Mouse (Mus musculus): ENCODE data around the gene Per1. TPM values are rescaled to one million over a fixed set of nuclear protein-coding genes. Genes with fewer than 3 reads are reported as not detected.

The Per1 gene
- polyA plus RNA-seq, 1 experiment from 2014 or later, result 7.3 TPM

GRCm38 (mm10) chr11:69099177-69099914 lies 4.3 kb downstream of the Per1 start:
- Histone ChIP-seq H3K27me3 (ENCODE audit: control insufficient read depth, insufficient read depth, low read length) (0 out of 2 replicates have a peak, but pooled peaks cover 2% of the 10 kb centered on the region), H3K9ac (ENCODE audit: low read length) (peak overlapping the region; percentile 69), H3K4me2 (peak overlapping the region; percentile 95), H3K27ac (ENCODE audit: low read depth, low read length) (0 out of 2 replicates have a peak overlapping the region, but pooled peaks have one; percentile 11), H3K4me1 (ENCODE audit: control insufficient read depth, insufficient read depth, low read length) (peaks cover 48% of the 10 kb centered on the region), H3K36me3 (ENCODE audit: control insufficient read depth, insufficient read depth, low read length) (peaks cover 3% of the 10 kb centered on the region; the same call in 1 of the 2 replicates), H3K9me3 (ENCODE audit: control insufficient read depth, low read length) (no peaks in the 10 kb centered on the region), H3K4me3 (ENCODE audit: low read depth, low read length) (peak overlapping the region; percentile 50)
- ATAC-seq (ENCODE audit: low FRiP score) (no peak), DNase-seq (ENCODE audit: low spot score, missing footprints) (no peak)
- under 1% methylated on average over 22 of the region's 22 CpGs for WGBS

GRCm38 (mm10) chr11:69099915-69100345 lies 4.9 kb downstream of the Per1 start:
- peaks cover 5% of the 10 kb centered on the region; the same call in 1 of the 2 replicates for H3K36me3 ChIP-seq (ENCODE audit: control insufficient read depth, insufficient read depth, low read length)
- 0 out of 2 replicates have a peak, but pooled peaks cover 2% of the 10 kb centered on the region for H3K27me3 ChIP-seq (ENCODE audit: control insufficient read depth, insufficient read depth, low read length)
- no peaks in the 10 kb centered on the region for H3K9me3 ChIP-seq (ENCODE audit: control insufficient read depth, low read length)
- peak; percentile 95 for DNase-seq (ENCODE audit: low spot score, missing footprints)
- H3K4me1 ChIP-seq (ENCODE audit: control insufficient read depth, insufficient read depth, low read length), result peaks cover 48% of the 10 kb centered on the region
- peak overlapping the region; percentile 69 for H3K9ac ChIP-seq (ENCODE audit: low read length)
- no peak overlapping the region for H3K27ac ChIP-seq (ENCODE audit: low read depth, low read length)
- H3K4me3 ChIP-seq (ENCODE audit: low read depth, low read length), result peak overlapping the region; percentile 50
- peak; percentile 33; the same call in 1 of the 2 replicates for ATAC-seq (ENCODE audit: low FRiP score)
- WGBS, result 1% methylated on average over 23 of the region's 23 CpGs
- H3K4me2 ChIP-seq, result peak overlapping the region; percentile 95

DNA sequence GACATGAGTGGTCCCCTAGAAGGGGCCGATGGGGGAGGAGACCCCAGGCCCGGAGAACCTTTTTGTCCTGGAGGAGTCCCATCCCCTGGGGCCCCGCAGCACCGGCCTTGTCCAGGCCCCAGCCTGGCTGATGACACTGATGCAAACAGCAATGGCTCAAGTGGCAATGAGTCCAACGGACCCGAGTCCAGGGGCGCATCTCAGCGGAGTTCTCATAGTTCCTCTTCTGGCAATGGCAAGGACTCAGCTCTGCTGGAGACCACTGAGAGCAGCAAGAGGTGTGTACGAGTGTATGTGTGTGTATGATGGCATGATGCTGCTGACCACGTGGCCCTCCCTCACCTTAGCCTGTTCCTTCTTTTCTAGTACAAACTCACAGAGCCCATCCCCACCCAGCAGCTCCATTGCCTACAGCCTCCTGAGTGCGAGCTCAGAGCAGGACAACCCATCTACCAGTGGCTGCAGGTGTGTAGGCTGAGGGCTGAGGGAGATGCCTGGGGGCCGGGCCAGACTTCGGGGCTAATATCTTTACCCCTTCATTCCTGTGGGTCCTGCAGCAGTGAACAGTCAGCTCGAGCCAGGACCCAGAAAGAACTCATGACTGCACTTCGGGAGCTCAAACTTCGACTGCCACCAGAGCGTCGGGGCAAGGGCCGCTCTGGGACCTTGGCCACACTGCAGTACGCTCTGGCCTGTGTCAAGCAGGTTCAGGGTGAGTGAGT lies 5.8 kb downstream of the Per1 start:
- Histone ChIP-seq H3K27me3 (ENCODE audit: control insufficient read depth, insufficient read depth, low read length) (0 out of 2 replicates have a peak, but pooled peaks cover 2% of the 10 kb centered on the region), H3K27ac (ENCODE audit: low read depth, low read length) (no peak overlapping the region), H3K4me2 (peak overlapping the region; percentile 95), H3K9me3 (ENCODE audit: control insufficient read depth, low read length) (no peaks in the 10 kb centered on the region), H3K4me3 (ENCODE audit: low read depth, low read length) (peak overlapping the region; percentile 50; the same call in 1 of the 2 replicates), H3K36me3 (ENCODE audit: control insufficient read depth, insufficient read depth, low read length) (peaks cover 7% of the 10 kb centered on the region), H3K9ac (ENCODE audit: low read length) (no peak overlapping the region), H3K4me1 (ENCODE audit: control insufficient read depth, insufficient read depth, low read length) (peaks cover 43% of the 10 kb centered on the region)
- no peak for DNase-seq (ENCODE audit: low spot score, missing footprints)
- no peak for ATAC-seq (ENCODE audit: low FRiP score)
- WGBS, result 93% methylated on average over 20 of the region's 20 CpGs

DNA sequence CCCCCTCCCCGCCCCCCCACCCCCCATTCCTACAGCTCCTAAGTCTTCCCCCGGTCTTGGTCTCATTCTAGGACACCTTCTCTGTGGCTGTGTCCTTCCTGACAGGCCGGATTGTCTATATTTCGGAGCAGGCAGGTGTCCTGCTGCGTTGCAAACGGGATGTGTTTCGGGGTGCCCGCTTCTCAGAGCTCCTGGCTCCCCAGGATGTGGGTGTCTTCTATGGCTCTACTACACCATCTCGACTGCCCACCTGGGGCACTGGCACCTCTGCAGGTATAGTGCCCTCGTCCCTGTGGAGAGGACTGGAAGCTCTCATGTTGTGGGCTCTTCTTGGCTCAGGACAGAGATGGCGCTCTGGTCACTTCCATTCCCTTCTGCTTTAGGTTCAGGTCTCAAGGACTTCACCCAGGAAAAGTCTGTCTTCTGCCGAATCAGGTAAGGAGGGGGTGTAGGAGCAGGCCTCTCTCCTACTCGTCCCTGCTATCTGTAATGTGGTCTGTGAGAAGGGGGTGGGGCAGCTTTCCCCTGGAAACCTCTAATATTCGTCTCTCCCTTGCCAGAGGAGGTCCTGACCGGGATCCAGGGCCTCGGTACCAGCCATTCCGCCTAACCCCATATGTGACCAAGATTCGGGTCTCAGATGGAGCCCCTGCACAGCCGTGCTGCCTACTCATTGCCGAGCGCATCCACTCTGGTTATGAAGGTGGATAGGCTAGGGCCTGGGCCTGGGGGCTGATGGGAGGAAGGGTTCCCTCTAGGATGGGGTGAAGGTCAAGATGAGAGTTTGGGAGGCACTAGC lies 6.8 kb downstream of the Per1 start:
- peaks cover 34% of the 10 kb centered on the region for H3K4me1 ChIP-seq (ENCODE audit: control insufficient read depth, insufficient read depth, low read length)
- 90% methylated on average over 21 of the region's 21 CpGs for WGBS
- peaks cover 9% of the 10 kb centered on the region for H3K36me3 ChIP-seq (ENCODE audit: control insufficient read depth, insufficient read depth, low read length)
- H3K4me3 ChIP-seq (ENCODE audit: low read depth, low read length), result no peak overlapping the region
- H3K9ac ChIP-seq (ENCODE audit: low read length), result no peak overlapping the region
- H3K27me3 ChIP-seq (ENCODE audit: control insufficient read depth, insufficient read depth, low read length), result no peaks in the 10 kb centered on the region
- no peak overlapping the region for H3K27ac ChIP-seq (ENCODE audit: low read depth, low read length)
- no peak overlapping the region for H3K4me2 ChIP-seq
- H3K9me3 ChIP-seq (ENCODE audit: control insufficient read depth, low read length), result no peaks in the 10 kb centered on the region
- DNase-seq (ENCODE audit: low spot score, missing footprints) (no peak), ATAC-seq (ENCODE audit: low FRiP score) (no peak)

GRCm38 (mm10) chr11:69102403-69102725 lies 7.3 kb downstream of the Per1 start:
- no peak for ATAC-seq (ENCODE audit: low FRiP score)

GRCm38 (mm10) chr11:69103121-69103520 lies 8.1 kb downstream of the Per1 start:
- H3K27ac ChIP-seq (ENCODE audit: low read depth, low read length), result no peak overlapping the region
- no peaks in the 10 kb centered on the region for H3K27me3 ChIP-seq (ENCODE audit: control insufficient read depth, insufficient read depth, low read length)
- ATAC-seq (ENCODE audit: low FRiP score) (no peak), DNase-seq (ENCODE audit: low spot score, missing footprints) (no peak)
- WGBS, result 95% methylated on average over 14 of the region's 14 CpGs
- H3K36me3 ChIP-seq (ENCODE audit: control insufficient read depth, insufficient read depth, low read length), result peaks cover 14% of the 10 kb centered on the region
- H3K9ac ChIP-seq (ENCODE audit: low read length), result no peak overlapping the region
- peaks cover 20% of the 10 kb centered on the region for H3K4me1 ChIP-seq (ENCODE audit: control insufficient read depth, insufficient read depth, low read length)
- H3K4me3 ChIP-seq (ENCODE audit: low read depth, low read length), result no peak overlapping the region
- no peak overlapping the region for H3K4me2 ChIP-seq
- no peaks in the 10 kb centered on the region for H3K9me3 ChIP-seq (ENCODE audit: control insufficient read depth, low read length)

More at GRCm38 (mm10) chr11:69102403-69102725, 7.3 kb downstream of the Per1 start:
- WGBS, result 96% methylated on average over 7 of the region's 7 CpGs
- Histone ChIP-seq H3K4me3 (ENCODE audit: low read depth, low read length) (no peak overlapping the region), H3K27ac (ENCODE audit: low read depth, low read length) (no peak overlapping the region), H3K36me3 (ENCODE audit: control insufficient read depth, insufficient read depth, low read length) (peaks cover 9% of the 10 kb centered on the region), H3K4me2 (no peak overlapping the region), H3K27me3 (ENCODE audit: control insufficient read depth, insufficient read depth, low read length) (no peaks in the 10 kb centered on the region), H3K4me1 (ENCODE audit: control insufficient read depth, insufficient read depth, low read length) (peaks cover 28% of the 10 kb centered on the region), H3K9me3 (ENCODE audit: control insufficient read depth, low read length) (no peaks in the 10 kb centered on the region), H3K9ac (ENCODE audit: low read length) (no peak overlapping the region)
- no peak for DNase-seq (ENCODE audit: low spot score, missing footprints)

DNA sequence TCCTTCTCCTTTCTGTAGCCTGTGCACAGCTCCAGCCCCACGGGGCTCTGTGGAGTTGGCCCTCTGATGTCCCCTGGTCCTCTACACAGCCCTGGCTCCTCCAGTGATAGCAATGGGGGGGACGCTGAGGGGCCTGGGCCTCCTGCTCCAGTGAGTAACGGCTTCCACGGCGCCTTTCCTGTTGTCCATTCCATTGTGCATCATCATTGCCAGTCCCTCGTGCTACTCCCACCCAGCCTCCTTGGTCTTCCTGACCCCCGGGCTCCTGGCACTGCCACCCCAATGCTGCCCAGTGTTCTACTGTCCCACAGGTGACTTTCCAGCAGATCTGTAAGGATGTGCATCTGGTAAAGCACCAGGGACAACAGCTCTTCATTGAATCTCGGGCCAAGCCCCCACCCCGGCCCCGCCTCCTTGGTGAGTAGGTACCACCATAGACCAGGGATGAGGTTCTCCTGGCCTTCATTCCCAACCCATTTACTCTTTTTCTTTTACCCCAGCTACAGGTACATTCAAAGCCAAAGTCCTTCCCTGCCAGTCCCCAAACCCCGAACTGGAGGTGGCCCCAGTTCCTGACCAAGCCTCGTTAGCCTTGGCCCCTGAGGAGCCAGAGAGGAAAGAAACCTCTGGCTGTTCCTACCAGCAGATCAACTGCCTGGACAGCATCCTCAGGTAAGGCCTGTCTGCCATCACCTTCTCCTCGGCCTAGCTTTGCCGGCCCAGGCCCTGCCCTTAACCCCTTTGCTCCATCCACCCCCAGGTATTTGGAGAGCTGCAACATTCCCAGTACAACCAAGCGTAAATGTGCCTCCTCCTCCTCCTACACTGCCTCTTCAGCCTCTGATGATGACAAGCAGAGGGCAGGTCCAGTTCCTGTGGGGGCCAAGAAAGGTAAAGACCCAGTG lies 8.8 kb downstream of the Per1 start:
- no peaks in the 10 kb centered on the region for H3K27me3 ChIP-seq (ENCODE audit: control insufficient read depth, insufficient read depth, low read length)
- H3K4me3 ChIP-seq (ENCODE audit: low read depth, low read length), result no peak overlapping the region
- H3K9ac ChIP-seq (ENCODE audit: low read length), result no peak overlapping the region
- peaks cover 14% of the 10 kb centered on the region for H3K4me1 ChIP-seq (ENCODE audit: control insufficient read depth, insufficient read depth, low read length)
- H3K27ac ChIP-seq (ENCODE audit: low read depth, low read length), result no peak overlapping the region
- H3K36me3 ChIP-seq (ENCODE audit: control insufficient read depth, insufficient read depth, low read length), result peaks cover 14% of the 10 kb centered on the region
- H3K9me3 ChIP-seq (ENCODE audit: control insufficient read depth, low read length), result no peaks in the 10 kb centered on the region
- ATAC-seq (ENCODE audit: low FRiP score), result no peak
- no peak overlapping the region for H3K4me2 ChIP-seq
- DNase-seq (ENCODE audit: low spot score, missing footprints), result peak; percentile 77
- 92% methylated on average over 15 of the region's 15 CpGs for WGBS

GRCm38 (mm10) chr11:69104487-69104886 lies 9.5 kb downstream of the Per1 start:
- peaks cover 9% of the 10 kb centered on the region for H3K4me1 ChIP-seq (ENCODE audit: control insufficient read depth, insufficient read depth, low read length)
- H3K27me3 ChIP-seq (ENCODE audit: control insufficient read depth, insufficient read depth, low read length), result no peaks in the 10 kb centered on the region
- H3K27ac ChIP-seq (ENCODE audit: low read depth, low read length), result no peak overlapping the region
- H3K4me3 ChIP-seq (ENCODE audit: low read depth, low read length), result no peak overlapping the region
- H3K36me3 ChIP-seq (ENCODE audit: control insufficient read depth, insufficient read depth, low read length), result peaks cover 14% of the 10 kb centered on the region
- DNase-seq (ENCODE audit: low spot score, missing footprints) (no peak), ATAC-seq (ENCODE audit: low FRiP score) (no peak)
- no peaks in the 10 kb centered on the region for H3K9me3 ChIP-seq (ENCODE audit: control insufficient read depth, low read length)
- H3K4me2 ChIP-seq, result no peak overlapping the region
- WGBS, result 90% methylated on average over 14 of the region's 14 CpGs
- no peak overlapping the region for H3K9ac ChIP-seq (ENCODE audit: low read length)
